Mouse (Mus musculus): ENCODE data around the gene Pdia5. TPM values are rescaled to one million over a fixed set of nuclear protein-coding genes. Genes with fewer than 3 reads are reported as not detected.
A peak's percentile ranks its signal among the peaks of the same experiment; 100 is the strongest.

Gene Pdia5
- total RNA-seq (2021) = 1 to 10 TPM; 3.1 to 4.7 TPM

DNA sequence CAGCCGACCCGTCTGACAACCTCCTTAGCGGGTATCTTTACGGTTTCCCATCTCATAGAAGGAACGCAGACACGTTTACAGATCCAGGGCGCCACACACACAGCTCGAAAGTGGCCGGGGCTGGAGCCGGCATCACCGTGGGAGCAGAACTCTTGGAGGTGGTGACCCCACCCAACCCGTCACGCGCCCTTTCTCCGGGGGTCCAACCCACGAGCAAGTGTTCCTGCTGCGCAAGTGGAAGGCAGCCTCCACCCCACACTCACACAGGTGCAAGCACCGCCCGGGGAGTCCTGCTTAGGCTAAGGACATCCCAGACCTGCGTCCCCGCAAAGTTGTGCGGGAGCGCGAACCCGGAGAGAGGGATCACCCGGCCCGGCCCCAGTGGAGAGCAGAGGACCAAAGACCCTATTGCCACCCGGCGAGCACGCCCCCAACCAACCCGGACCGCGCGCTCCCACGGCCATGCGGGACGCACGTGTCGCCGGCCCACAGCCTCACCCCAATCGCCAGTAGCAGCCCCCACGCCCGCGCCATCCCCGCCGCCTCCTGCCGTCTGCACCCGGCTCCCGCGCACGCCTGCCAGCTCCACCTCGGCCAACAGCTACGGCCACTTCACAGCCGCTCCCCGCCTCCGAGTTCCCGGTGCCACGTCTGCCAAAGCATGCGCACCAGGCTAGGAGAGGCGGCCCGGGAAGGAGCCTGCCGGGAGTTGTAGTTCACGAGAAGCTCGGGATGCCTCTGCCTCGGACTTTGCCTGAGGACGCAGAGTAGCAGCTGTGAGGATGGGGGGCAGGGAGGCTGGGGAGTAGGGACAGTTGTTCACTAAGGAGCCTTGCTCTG, at the start of gene Pdia5:
TSS of gene Pdia5 (minus strand) at position 643 of the 840 bp plus-strand sequence.
- peak; percentile 87 to 88 for DNase-seq

DNA sequence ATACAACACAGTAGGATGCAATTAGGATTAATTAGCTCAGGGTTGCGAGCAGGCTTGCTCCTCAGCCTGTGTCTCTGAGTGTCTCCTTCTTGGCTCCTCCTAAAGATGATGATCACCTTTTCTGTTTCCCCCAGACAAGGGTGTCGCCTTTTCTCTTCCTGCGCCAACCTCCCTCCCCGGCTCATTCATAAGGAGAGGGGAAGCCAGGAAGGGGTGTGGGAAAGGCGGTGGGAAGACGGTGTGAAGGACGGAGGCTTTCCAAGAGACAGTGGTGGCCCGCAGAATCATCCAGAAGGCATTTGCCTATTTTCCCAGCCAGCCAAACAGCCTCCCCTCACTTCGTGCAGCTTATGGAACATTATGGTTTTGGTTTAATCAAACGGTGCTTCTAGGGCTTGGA, 48.4 kb upstream of the Pdia5 start:
- DNase-seq = no peak

GRCm38 (mm10) chr16:35537651-35538050, 47.0 kb upstream of the Pdia5 start:
- DNase-seq = no peak

DNA sequence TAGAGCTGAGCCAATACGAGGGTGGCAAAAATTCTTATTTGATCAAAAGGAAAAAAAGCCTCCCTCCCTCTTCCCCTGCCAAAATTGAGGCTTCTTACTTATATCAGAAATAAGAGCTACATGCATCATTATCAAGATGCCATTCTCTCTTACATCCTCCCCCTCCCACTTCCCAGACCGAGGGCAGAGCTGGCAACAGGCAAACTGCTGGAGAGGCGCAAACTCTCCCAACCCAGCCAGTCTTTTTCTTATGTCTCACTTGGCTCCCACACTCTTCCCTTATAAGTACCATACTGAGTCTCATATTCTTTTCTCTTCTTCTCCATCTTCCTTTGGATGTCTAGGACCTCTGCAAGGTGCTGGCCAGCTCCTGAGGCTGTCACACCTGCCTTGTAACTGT, 44.0 kb upstream of the Pdia5 start:
- DNase-seq = no peak

- DNase-seq = no peak
Observed at GRCm38 (mm10) chr16:35524200-35524599, 33.5 kb upstream of the Pdia5 start.

GRCm38 (mm10) chr16:35519245-35519644, 28.6 kb upstream of the Pdia5 start:
- no peak for DNase-seq

DNA sequence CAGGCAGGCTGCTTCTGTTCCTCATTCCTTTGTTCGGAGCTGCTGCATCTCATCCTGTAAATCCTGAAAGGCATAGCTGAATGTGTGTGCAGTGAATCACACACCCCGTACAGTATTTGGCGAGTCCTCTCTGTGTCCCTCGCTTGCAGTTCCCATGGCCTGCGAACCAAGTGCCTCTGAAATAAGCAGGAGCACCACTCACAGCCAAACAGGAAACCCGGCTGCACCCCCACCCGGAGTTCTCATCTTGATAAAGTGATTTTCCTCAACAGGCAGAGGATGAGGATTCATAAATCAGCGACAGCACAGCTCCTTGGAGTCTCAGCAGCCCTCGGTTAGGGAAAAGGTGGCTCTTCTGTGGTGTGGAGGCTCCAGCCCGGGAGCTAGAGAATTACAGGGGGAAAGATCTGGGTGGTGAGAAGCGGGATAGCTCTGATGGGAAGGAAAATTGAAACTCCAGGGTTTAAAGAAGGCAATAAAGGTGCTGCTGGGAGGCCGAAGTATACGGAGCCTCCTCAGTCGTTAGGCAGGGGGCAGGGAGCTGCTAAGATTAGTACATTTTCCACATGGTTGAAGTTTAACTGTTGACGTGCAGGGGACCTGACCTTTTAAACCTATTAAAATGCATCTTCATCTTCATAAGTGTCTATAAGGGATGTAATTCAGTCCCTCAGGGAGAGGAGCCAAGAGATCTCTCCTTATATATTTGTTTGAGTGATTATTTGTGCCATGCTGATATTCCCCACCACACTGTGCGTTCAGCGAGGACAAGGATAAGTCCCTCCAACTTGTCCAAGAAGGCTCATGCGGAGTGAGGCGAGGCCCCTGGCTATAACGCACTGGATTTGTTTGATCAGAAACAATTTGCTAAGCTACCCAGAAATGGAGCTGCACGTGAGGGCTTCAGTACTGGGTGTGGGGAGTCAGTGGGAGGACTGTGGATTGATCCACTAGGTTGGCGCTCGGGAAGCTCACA, 27.6 kb upstream of the Pdia5 start:
- DNase-seq = no peak

DNA sequence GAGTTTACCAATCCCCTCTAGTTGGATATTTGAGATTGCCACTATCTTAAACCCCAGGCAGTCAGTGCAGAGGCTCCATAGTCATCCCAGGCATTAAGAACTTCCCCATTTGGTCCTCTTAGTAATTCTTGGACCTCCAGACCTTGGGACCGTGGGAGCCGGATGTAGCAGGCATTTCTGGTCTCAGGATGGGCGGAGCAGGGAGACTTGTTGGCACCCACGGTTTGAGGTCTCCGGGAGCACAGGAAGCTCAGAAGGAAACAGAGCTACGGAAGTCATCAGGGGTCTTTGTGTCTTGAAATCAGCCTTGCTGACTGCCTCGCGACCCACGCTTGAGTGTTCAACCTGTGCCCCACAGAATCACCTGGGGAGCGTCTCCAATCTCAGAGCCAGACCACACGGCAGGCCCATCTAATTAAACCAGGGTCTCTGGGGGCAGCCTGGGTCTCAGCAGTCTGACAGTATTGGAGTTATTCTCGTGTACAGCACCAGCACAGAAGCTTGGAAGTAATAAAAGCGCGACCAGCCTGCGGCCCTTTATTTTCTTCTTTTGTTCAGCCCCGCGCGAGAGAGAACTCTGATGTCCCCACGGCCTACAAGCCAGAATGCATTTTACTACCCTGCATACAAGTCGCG, 25.4 kb upstream of the Pdia5 start:
- no peak for DNase-seq

- no peak for DNase-seq
Observed at GRCm38 (mm10) chr16:35509331-35510070, 18.8 kb upstream of the Pdia5 start.

DNA sequence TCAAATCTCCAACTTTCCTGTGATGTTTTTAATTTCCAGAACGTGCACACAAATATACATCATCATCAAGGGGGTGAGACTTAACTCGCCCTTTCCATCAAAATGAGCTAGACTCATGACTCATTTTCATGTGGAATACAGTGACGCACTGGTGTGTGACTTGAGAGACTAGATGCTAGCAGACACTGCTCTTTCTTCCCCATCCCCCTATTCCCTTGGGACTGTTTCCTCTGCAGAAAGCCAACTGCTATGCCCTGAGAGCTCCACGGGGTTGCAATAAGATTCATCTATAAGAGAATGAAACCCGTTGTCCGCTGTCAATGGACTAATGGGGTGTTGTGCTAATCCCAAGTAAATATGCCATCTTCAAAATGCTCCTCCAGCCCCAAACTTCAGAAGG, 17.9 kb upstream of the Pdia5 start:
- DNase-seq = no peak

DNA sequence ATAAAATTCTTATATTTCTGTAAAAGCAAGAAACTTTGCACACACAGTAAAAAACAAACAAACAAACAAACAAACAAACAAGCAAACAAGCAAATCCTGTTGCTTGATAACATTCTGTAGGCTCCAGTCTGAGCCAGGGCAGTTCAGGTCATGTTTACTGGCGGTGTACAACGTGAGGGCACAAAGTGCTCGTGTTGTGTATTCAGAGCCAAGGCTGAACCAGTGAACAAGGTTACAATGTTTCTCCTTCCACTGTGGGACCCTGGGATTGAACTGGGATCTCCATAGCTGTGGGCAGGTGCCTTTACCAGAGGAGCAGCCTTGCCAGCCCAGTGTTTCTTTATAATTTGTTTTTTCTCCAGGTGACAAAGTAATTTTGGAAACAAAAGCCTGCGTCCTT, 15.1 kb upstream of the Pdia5 start:
- DNase-seq = no peak

- no peak for DNase-seq
Observed at GRCm38 (mm10) chr16:35504266-35504665, 13.6 kb upstream of the Pdia5 start.

- no peak for DNase-seq
Observed at GRCm38 (mm10) chr16:35502456-35502855, 11.8 kb upstream of the Pdia5 start.

- DNase-seq = no peak
Observed at GRCm38 (mm10) chr16:35501106-35501760, 10.6 kb upstream of the Pdia5 start.

- no peak for DNase-seq
Observed at GRCm38 (mm10) chr16:35500342-35500741, 9.7 kb upstream of the Pdia5 start.

DNA sequence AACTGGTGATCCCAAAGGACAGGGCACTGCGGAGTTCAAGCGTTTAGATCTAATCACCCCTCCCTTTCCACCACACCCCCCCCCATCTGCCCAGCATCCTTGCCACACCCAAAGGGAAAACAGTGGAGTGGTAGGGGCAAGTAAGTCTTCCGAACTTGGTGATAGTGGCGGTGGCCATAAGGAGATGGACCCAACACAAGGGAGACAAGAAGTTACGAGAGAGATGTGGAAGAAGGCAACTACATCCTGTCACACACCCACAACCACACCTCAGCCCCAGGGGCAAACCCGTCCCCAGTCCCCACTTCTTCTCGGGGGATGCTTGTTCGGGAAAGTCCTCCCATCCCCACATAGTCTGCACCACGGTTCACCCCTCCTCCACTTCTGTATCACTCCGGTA, 880 bp downstream of the Pdia5 start:
- DNase-seq = no peak

DNA sequence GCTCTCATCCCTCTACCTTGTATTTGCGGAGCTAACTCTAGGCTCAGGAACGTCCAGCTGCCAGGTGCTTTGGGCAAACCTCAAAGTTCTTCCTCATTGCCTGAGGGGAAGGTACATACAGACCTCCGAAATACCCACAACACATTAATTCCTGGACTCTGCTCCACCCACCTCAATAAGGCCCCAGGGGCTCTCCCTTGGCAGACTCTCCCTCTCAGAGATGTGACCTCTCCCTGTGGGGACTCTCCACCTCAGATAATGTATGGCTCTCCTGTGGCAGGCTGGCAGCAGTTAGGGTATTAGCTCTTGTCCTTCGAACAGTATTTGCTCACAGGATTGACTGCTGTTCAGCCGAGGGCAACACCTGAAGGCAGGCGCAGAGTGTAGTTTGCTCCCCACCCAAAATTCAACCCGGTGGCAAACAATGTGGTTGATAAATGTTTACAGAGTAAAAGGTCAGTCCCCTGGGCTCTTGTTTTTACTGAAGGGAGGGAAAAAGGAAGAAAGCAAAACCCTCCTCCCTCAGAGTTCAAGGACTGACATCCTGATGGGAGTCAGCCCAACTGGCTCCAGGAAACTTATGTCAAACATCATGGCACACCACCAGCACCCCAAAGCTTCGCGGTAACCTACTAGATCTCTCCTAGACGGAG, 1.5 kb downstream of the Pdia5 start:
- no peak for DNase-seq

- DNase-seq = no peak
Observed at GRCm38 (mm10) chr16:35487776-35488175, 2.9 kb downstream of the Pdia5 start.

DNA sequence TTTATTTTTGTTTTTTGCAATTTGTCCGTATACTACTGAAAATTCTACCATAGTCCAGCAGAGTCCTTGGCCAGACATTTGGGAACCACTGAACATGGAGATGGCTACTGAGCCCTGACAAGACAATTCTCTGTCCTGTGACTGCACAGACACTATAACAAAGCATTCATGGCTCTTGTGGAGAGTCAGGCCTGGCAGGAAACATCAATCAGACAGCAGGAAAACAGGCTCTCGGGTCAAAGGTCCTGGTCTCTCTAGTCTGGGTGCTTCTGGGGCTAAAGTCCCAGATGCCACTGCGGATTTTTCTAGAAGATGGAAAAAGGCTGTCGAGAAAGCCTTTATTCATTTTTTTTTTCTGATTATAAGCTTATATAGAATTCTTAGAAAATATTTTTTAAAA, 3.6 kb downstream of the Pdia5 start:
- DNase-seq = no peak

DNA sequence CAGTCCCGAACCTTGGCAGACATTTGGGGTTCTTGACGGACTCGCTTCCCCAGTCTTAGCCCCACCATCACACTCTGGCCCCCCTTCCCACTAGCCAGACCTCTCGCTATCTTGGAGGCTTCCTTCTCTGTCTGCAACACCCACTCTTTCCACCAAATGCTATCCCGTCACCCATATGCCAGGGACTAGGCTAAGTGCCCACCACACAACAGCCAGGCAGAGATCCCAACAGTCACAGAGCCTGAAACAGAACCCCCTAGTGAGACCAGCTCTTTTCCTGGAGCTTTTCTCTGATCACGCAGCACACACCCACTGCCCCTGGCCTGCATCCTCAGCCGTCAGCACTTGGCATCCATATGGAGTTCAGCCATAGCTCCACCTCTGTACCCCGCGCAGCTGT, 5.0 kb downstream of the Pdia5 start:
- peak in 1 of 2 experiments; percentile 26 for DNase-seq

All from layer of hippocampus, postnatal 36 days (tissue).